Mouse (Mus musculus) testis, adult 2 months (tissue): Measurements from ENCODE around the gene Arhgap19. TPM values are rescaled to one million over a fixed set of nuclear protein-coding genes. Genes with fewer than 3 reads are reported as not detected.
A peak's percentile ranks its signal among the peaks of the same experiment; 100 is the strongest.

Source experiments
- H3K27ac ChIP-seq: fragments of 200-500 bp; 2 replicates; pipeline ENCODE4 v1.5.1; 2012; ENCODE audit warnings: low read depth, low read length; ENCODE audit not compliant: control insufficient read depth, insufficient read depth
- H3K27me3 ChIP-seq: fragments of 200-500 bp; 2 replicates; pipeline ENCODE4 v1.6.1; 2012; ENCODE audit warnings: mild to moderate bottlenecking, low read length, moderate library complexity; ENCODE audit not compliant: control insufficient read depth, insufficient read depth
- H3K36me3 ChIP-seq: fragments of 200-500 bp; 2 replicates; pipeline ENCODE4 v1.6.1; 2012; ENCODE audit warnings: mild to moderate bottlenecking, low read length; ENCODE audit not compliant: control insufficient read depth, insufficient read depth
- H3K4me1 ChIP-seq: fragments of 200-500 bp; 2 replicates; pipeline ENCODE4 v1.6.1; 2012; ENCODE audit warnings: low read length; ENCODE audit not compliant: control insufficient read depth, insufficient read depth
- H3K4me3 ChIP-seq: fragments of 200-500 bp; 2 replicates; pipeline ENCODE4 v1.5.1; 2012; ENCODE audit warnings: low read depth, mild to moderate bottlenecking, low read length, moderate library complexity, mixed read lengths; ENCODE audit not compliant: control insufficient read depth
- CTCF ChIP-seq: fragments of 200-500 bp; IDR thresholded peaks from 2 replicates; pipeline ENCODE4 v1.5.1; 2012; ENCODE audit warnings: low read depth, mild to moderate bottlenecking, inconsistent platforms, low read length, moderate library complexity; ENCODE audit not compliant: control insufficient read depth, insufficient read depth, insufficient replicate concordance
- POLR2A ChIP-seq: fragments of 200-500 bp; IDR thresholded peaks from 2 replicates; pipeline ENCODE4 v1.6.1; 2012; ENCODE audit warnings: low read depth, mild to moderate bottlenecking, inconsistent platforms, low read length, moderate library complexity; ENCODE audit not compliant: control insufficient read depth
- polyA plus RNA-seq: library from polyadenylated mRNA; depleted of rRNA; stranded (reverse); fragments of >200 nt; gene quantifications from 2 replicates; pipeline ENCODE4 v1.2.3, GENCODE M21; 2012

Gene Arhgap19
- polyA plus RNA-seq, 1 experiment, result 39.1 TPM

GRCm38 (mm10) chr19:41751906-41752305 lies 49.9 kb downstream of the Arhgap19 start:
- Histone ChIP-seq H3K27ac (no peak overlapping the region), H3K27me3 (no peaks in the 10 kb centered on the region), H3K4me3 (no peak overlapping the region), H3K4me1 (no peaks in the 10 kb centered on the region), H3K36me3 (no peaks in the 10 kb centered on the region)
- TF ChIP-seq POLR2A (no peak), CTCF (no peak)

- Histone ChIP-seq H3K36me3 (no peaks in the 10 kb centered on the region), H3K27ac (no peak overlapping the region), H3K4me1 (peaks cover 9% of the 10 kb centered on the region), H3K4me3 (no peak overlapping the region), H3K27me3 (no peaks in the 10 kb centered on the region)
- TF ChIP-seq POLR2A, result no peak
- TF ChIP-seq CTCF, result no peak
Observed at GRCm38 (mm10) chr19:41747436-41747835, 54.4 kb downstream of the Arhgap19 start.

DNA sequence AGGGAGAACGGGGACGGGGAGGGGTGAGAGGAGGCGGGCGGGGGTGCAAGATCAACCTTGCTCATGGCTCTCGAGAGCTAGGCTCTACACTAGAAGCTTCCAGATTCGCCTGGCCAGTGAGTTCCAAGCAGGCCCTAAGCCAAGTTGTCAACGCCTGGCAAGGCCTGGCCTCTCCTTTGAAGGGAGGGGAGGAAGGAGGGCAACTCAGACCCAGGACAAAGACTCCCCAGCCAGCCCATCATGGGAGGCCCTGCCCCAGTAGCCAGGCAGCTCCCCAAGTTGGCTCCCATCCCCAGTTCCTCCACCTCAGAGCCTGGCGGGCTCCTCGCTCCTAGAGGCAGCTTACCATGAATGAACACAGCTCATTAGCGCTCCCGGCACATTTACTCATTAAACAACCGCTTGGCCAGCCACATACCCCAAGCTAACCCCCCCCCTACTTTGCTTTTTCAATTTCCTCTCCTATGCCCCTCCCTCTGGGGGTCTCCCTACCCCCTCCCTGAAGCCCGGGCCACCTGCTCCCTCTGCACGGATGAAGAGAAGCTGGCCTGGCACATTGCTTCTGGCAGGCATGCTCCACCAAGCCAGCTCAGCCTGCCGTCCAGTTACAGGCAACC lies 55.8 kb downstream of the Arhgap19 start:
- Histone ChIP-seq H3K27me3 (no peaks in the 10 kb centered on the region), H3K27ac (no peak overlapping the region)

GRCm38 (mm10) chr19:41743396-41743795 lies 58.5 kb downstream of the Arhgap19 start, which contains the start of gene Slit1:
Gene Slit1, minus strand, starts transcription at chr19:41743665.
- Histone ChIP-seq H3K36me3 (no peaks in the 10 kb centered on the region), H3K27me3 (no peaks in the 10 kb centered on the region), H3K4me1 (peaks cover 9% of the 10 kb centered on the region), H3K4me3 (peak within 1 kb of the TSS; percentile 43), H3K27ac (no peak within 1 kb of the TSS)
- TF ChIP-seq CTCF (no peak), POLR2A (no peak)

More for the DNA sequence above, 55.8 kb downstream of the Arhgap19 start:
- no peak overlapping the region for H3K4me3 ChIP-seq
- peaks cover 9% of the 10 kb centered on the region for H3K4me1 ChIP-seq
- H3K36me3 ChIP-seq, result no peaks in the 10 kb centered on the region
- TF ChIP-seq POLR2A (no peak), CTCF (no peak)

DNA sequence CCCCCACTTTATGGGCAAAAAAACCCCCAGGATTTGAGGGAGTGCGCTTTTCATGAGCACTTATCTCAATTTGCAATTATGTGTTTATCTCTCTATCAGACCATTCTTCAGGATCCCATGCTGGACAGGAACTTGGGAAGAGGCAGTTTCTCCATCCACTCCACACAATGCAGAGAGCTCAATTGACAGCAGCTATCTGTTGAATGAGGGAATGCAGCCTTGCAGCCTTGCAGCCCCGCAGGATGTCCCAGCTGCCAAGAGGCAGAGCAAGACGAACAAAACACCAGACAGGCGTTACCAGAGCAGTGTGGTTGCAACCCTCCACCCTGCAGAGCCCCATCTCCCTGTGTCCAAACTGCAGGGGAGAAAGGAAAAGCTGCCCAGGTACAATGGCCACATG lies 63.0 kb downstream of the Arhgap19 start:
- Histone ChIP-seq H3K4me1 (peaks cover 11% of the 10 kb centered on the region), H3K27me3 (no peaks in the 10 kb centered on the region), H3K36me3 (no peaks in the 10 kb centered on the region), H3K4me3 (no peak overlapping the region), H3K27ac (no peak overlapping the region)
- TF ChIP-seq POLR2A, result no peak
- TF ChIP-seq CTCF, result no peak

- Histone ChIP-seq H3K27ac (no peak overlapping the region), H3K27me3 (no peaks in the 10 kb centered on the region), H3K4me3 (no peak overlapping the region), H3K4me1 (peaks cover 10% of the 10 kb centered on the region), H3K36me3 (no peaks in the 10 kb centered on the region)
- TF ChIP-seq POLR2A, result no peak
- TF ChIP-seq CTCF, result no peak
Observed at GRCm38 (mm10) chr19:41738429-41738805, 63.4 kb downstream of the Arhgap19 start.

GRCm38 (mm10) chr19:41737657-41738428 lies 64.0 kb downstream of the Arhgap19 start:
- Histone ChIP-seq H3K36me3 (no peaks in the 10 kb centered on the region), H3K4me1 (peaks cover 4% of the 10 kb centered on the region), H3K4me3 (no peak overlapping the region), H3K27me3 (no peaks in the 10 kb centered on the region), H3K27ac (no peak overlapping the region)
- TF ChIP-seq CTCF (no peak), POLR2A (no peak)

GRCm38 (mm10) chr19:41734685-41735084 lies 67.2 kb downstream of the Arhgap19 start:
- Histone ChIP-seq H3K27ac (no peak overlapping the region), H3K36me3 (no peaks in the 10 kb centered on the region), H3K27me3 (no peaks in the 10 kb centered on the region), H3K4me3 (no peak overlapping the region), H3K4me1 (peaks cover 2% of the 10 kb centered on the region; the same call in 1 of the 2 replicates)
- TF ChIP-seq POLR2A, result no peak
- TF ChIP-seq CTCF, result no peak
